Mouse (Mus musculus) spleen, adult 2 months (tissue): ENCODE data around the gene Emilin2.

ENCODE experiments used
- CTCF ChIP-seq: fragments of 200-500 bp; IDR thresholded peaks from 2 replicates; pipeline ENCODE4 v1.5.1; 2011; ENCODE audit warnings: mild to moderate bottlenecking, inconsistent platforms; ENCODE audit not compliant: insufficient read depth, insufficient read length, insufficient replicate concordance; ENCODE audit errors: extremely low read depth
- POLR2A ChIP-seq: fragments of 200-500 bp; IDR thresholded peaks from 2 replicates; pipeline ENCODE4 v1.6.1; 2011; ENCODE audit warnings: low read depth, low read length, inconsistent platforms

GRCm38 (mm10) chr17:71267374-71267773 lies 44.4 kb downstream of the Emilin2 start:
- TF ChIP-seq CTCF (no peak), POLR2A (no peak)
